Mouse (Mus musculus): Measurements from ENCODE around the gene Spats1.

DNA sequence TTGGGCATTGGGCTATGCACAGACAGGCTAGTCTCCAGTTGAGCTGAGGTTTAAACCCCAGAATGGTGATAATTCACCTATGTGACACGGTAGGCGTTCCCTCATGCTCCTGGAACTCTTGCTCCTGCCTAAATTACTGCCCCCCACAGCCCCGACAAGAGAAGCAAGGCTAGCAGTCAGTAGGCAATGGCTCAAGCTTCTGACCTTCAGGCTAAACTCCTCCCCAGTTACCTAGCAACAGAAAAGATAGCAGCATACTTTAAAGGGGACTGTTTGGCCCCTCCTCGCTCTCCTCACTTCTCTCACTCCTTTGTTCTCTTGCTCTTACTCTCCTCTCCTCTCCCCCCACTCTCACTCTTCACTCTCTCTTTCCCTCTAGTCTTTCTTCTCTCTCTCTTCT, 25.8 kb upstream of the Spats1 start:
- TF ChIP-seq CHD2 (IDR thresholded peaks at IDR 0.05; ENCODE audit: low read length) (no peak), EP300 (IDR thresholded peaks at IDR 0.05; ENCODE audit: low read length) (no peak)

Data from CH12.LX (cell line).